Mouse (Mus musculus) thymus, postnatal 4 days (tissue): ENCODE data around the gene Nlgn3.

Experiments used
- DNase-seq: peaks from one replicate; pipeline ENCODE4 v3.0.0; 2021

The Nlgn3 gene

GRCm38 (mm10) chrX:101299055-101299454 is at the start of gene Nlgn3:
TSS of gene Nlgn3 (plus strand) at chrX:101299168.
- DNase-seq, result peak; percentile 21

GRCm38 (mm10) chrX:101253952-101254729 is 44.8 kb upstream of the Nlgn3 start, which contains the start of gene Foxo4:
TSS of gene Foxo4 (plus strand) at chrX:101254528.
- peak; percentile 90 for DNase-seq

GRCm38 (mm10) chrX:101254740-101255139 is 44.2 kb upstream of the Nlgn3 start:
- DNase-seq, result no peak

- DNase-seq, result peak; percentile 87
Observed at GRCm38 (mm10) chrX:101256603-101257002, 42.4 kb upstream of the Nlgn3 start.

GRCm38 (mm10) chrX:101260441-101261325 is 38.3 kb upstream of the Nlgn3 start:
- DNase-seq, result peak; percentile 77

GRCm38 (mm10) chrX:101263892-101264291 is 35.1 kb upstream of the Nlgn3 start, which contains the start of gene Gm614:
TSS of gene Gm614 (minus strand) at chrX:101263992.
- no peak for DNase-seq

GRCm38 (mm10) chrX:101266631-101267030 is 32.3 kb upstream of the Nlgn3 start:
- no peak for DNase-seq

- DNase-seq, result no peak
Observed at GRCm38 (mm10) chrX:101268025-101268754, 30.8 kb upstream of the Nlgn3 start, which contains the start of gene Il2rg. TSS of gene Il2rg (minus strand) at chrX:101268255.

- DNase-seq, result no peak
Observed at GRCm38 (mm10) chrX:101268755-101269124, 30.2 kb upstream of the Nlgn3 start, which contains the start of gene Gm20489. TSS of gene Gm20489 (minus strand) at chrX:101269023.

- peak; percentile 35 for DNase-seq
Observed at GRCm38 (mm10) chrX:101273410-101273809, 25.6 kb upstream of the Nlgn3 start.

- DNase-seq, result peak; percentile 89
Observed at GRCm38 (mm10) chrX:101273875-101274738, 24.9 kb upstream of the Nlgn3 start, which contains the start of gene Med12. TSS of gene Med12 (plus strand) at chrX:101274030.

GRCm38 (mm10) chrX:101282813-101283212 is 16.2 kb upstream of the Nlgn3 start:
- DNase-seq, result no peak

- DNase-seq, result peak; percentile 83
Observed at GRCm38 (mm10) chrX:101285534-101285933, 13.4 kb upstream of the Nlgn3 start.

- DNase-seq, result no peak
Observed at GRCm38 (mm10) chrX:101285953-101286670, 12.9 kb upstream of the Nlgn3 start.

GRCm38 (mm10) chrX:101287543-101287942 is 11.4 kb upstream of the Nlgn3 start:
- no peak for DNase-seq

GRCm38 (mm10) chrX:101288432-101288831 is 10.5 kb upstream of the Nlgn3 start:
- DNase-seq, result no peak

GRCm38 (mm10) chrX:101289037-101289436 is 9.9 kb upstream of the Nlgn3 start:
- no peak for DNase-seq

- no peak for DNase-seq
Observed at GRCm38 (mm10) chrX:101290111-101290510, 8.9 kb upstream of the Nlgn3 start.

GRCm38 (mm10) chrX:101299473-101300426 is 782 bp downstream of the Nlgn3 start:
- no peak for DNase-seq
